Mouse (Mus musculus) T-helper 1 cell (primary cell): ENCODE measurements around the gene Mcm5.

Source experiments
- in situ Hi-C: fragments of 300-600 bp; cut with MboI, MseI; formaldehyde crosslinking; loops from one replicate; pipeline ENCODE4 v1.15.1; 2025; ENCODE audit warnings: high pct_unique_total_duplicates

Gene Mcm5

GRCm38 (mm10) chr8:75109236-75109967, at the start of gene Mcm5:
Mcm5 (plus strand) TSS chr8:75109569.
- in situ Hi-C loops: no loop called here

GRCm38 (mm10) chr8:75060022-75060421, 49.3 kb upstream of the Mcm5 start:
- in situ Hi-C loops: no loop called here

GRCm38 (mm10) chr8:75060815-75061214, 48.6 kb upstream of the Mcm5 start:
- in situ Hi-C loops: no loop called here

DNA sequence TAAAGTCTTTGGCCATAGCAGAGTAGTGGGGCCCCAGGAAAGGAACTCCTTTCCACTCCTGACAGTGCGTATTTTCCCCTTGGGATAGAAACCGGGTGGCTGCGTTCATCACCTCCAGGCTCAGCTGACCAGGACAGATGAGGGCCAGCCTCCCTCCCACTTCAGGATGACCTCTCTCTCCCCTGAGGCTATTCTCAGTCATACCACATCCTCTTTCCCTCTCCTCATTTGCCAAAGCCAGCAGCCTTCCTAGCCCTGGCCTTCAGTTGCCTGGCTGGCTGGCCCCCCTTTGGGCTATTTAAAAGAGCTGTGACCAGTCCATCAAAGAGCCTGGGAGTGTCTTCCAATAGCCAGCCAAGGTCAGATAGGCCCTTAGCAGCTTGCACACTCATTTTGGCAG, 46.1 kb upstream of the Mcm5 start:
- in situ Hi-C loops: no loop called here

GRCm38 (mm10) chr8:75064790-75065189, 44.6 kb upstream of the Mcm5 start:
- in situ Hi-C loops: no loop called here

DNA sequence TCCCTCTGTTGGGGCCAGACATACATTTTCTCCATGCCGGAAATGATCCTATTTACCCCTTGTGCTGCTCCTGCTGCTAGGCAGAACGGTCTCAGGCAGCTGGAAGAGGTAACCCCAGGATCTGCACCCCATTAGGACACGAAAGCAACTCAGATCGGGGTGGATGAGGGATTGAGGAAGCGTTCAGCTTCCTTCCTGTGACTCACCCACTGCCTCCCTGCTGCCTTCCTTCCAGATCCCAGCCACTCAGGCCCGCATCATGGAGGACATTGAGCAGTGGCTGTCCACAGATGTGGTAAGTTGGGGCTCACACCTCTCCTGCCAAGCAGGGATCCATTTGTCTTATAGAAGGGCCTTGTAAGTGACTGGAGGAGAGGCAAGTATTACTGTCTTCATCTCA, 42.1 kb upstream of the Mcm5 start:
- in situ Hi-C loops: no loop called here

- in situ Hi-C loops: loop anchor here (5.0 kb wide), 2 partner anchors 42 to 147 kb away; no protein-coding TSS in a partner anchor
These were observed 39.1 kb upstream of the Mcm5 start for GRCm38 (mm10) chr8:75070297-75070696.

- in situ Hi-C loops: loop anchor here (5.0 kb wide), 2 partner anchors 41 to 146 kb away; no protein-coding TSS in a partner anchor
These were observed 37.6 kb upstream of the Mcm5 start for GRCm38 (mm10) chr8:75071627-75072346.

GRCm38 (mm10) chr8:75074876-75075275, 34.5 kb upstream of the Mcm5 start:
- in situ Hi-C loops: loop anchor here (5.0 kb wide), 2 partner anchors 37 to 142 kb away; no protein-coding TSS in a partner anchor

DNA sequence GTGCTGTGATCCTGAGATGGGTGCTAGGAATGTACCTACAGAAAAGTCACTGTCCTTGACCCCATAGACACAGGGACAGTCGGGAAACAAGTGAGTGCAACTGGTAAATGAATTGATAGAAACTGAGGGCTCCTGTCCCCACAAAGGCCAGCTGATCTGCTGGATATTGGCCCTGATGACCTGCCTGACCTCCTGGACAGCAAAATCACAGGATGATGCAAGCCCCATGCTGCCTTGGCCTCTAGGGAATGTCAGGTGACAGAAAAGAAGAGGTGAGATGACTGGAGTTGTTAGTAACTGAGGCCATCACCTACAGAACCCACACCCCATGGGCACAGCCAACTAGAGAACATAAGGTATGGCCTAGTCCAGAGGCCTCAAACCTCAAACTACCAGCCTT, 31.2 kb upstream of the Mcm5 start:
- in situ Hi-C loops: no loop called here

DNA sequence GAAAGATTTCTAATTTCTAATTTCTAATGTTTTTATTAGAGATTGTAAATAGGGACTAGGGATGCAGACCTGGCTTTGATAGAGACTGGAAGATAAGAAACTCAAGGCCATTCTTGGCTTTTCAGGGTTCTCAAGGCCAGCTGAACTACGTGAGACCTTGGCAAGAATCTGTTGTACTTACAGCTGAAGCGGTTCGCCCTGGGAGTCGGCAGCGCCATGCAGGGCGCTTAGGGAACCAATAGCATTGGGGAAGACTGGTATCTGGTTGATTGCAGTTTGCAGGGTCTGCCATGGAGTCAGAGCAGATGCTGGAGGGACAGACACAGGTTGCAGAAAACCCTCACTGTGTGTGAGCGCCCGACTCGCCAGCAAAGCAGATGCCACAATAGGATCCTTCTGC, 30.5 kb upstream of the Mcm5 start:
- in situ Hi-C loops: no loop called here

DNA sequence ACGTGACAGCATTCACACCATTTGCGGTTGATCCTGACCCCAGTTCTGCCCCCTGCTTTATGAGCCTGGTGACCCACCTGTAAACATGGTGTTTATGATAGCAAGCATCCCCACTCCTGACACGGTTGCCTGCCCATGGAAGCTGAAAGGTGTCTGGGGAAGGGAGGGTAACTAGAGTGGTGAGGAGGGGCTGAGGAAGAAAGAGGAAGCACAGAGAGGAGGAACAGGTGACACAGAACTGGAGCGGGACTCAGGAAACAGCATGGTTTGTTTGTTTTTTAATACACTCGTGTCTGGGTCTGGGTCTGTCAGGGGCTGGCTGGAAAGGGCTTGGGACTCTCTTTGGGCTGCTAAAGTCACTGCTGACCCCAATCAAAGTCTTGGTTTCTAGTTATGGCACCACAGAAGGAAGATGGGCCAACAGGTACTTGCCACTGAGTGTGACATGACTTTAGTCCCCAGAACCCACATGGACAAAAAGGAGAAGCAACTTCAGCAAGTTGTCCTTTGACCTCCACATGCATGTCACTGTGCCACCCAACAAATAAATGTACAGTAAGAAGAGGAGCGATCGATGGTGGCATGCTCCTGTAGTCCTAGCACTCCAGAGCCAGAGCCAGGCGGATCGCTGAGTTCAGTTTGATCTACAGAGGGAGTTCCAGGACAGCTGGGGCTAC, 27.9 kb upstream of the Mcm5 start:
- in situ Hi-C loops: no loop called here

DNA sequence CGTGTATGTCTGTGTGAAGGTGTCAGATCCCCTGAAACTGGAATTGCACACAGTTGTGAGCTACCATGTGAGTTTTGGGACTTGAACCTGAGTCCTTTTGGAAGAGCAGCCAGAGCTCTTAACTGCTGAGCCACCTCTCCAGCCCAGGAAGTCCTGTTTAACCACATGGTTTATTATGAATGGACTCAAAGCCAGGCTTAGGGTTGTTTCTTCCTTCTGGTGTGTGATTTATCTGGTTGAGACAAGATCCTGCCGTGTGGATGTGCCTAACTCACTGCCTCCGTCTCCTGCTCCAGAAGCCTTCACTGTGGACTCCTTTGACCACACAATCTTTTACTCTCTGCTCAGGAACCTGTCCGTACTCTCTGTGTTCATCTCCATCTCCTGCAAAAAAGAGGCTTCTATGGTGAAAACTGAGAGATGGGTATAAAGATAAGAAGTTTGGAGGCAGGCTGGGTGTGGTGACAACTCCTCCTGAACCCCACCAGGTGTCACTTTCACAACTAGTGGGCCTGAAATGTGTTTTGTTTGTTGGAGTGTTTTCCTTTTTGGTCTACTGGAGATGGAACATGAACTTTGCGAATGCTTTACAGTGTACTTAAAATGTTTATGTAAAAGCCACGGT, 27.1 kb upstream of the Mcm5 start:
- in situ Hi-C loops: no loop called here

DNA sequence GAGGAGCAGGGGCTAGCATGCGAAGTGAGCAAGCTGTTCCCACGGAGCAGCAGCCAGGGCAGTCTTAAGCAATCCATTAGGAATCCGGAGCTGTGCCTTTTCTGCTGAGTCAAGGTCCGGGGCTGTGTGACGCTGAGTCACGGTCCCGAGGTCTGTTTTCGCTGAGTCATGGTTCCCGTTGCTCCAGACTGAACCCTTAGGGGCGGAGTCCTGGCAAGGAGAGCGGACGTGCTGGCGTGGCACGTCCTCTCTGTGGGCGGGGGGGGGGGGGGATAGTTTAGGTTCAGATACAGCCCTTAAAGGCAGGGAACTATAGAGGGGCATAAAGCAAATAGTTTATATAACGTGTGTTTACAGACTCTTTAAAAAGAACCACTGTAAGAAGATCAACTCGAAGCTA, 25.5 kb upstream of the Mcm5 start:
- in situ Hi-C loops: no loop called here

- in situ Hi-C loops: no loop called here
These were observed 24.8 kb upstream of the Mcm5 start for GRCm38 (mm10) chr8:75084382-75085064.

DNA sequence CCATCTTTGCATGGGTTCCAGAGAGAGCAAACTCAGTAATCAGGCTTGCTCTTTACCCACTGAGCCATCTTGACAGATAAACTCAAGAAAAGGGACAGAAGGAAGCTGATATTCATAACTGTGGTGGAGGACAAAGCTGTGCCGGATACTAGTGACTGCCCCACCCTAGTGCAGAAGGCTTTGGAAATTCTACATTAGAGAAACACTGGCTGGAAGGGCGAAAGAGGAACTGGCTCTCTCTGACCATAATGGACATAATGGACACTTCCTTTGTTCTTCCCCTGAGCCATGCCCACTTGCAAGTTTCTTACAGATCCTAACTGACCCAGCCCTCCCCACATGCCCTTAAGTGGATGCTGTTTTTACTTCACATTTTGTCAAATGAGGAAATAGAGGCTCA, 23.4 kb upstream of the Mcm5 start:
- in situ Hi-C loops: no loop called here

DNA sequence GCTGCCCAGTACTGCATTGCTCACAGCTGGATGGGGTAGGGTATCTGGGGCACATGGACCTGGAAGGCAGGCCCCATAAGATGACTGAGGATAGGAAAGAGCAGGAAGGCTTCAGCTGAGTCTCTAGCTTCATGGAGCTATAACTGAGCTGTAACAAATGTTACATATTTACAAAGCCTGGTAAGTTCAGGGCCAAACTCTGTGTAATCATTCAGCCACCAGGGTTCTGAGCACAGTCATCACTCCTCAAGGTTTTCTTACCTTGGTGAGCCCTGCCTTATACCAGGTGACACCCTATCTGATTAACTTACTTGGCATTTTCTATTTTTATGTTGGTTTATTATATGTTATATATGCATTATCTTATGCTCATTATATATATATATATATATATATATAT, 22.2 kb upstream of the Mcm5 start:
- in situ Hi-C loops: no loop called here

- in situ Hi-C loops: no loop called here
These were observed 20.1 kb upstream of the Mcm5 start for GRCm38 (mm10) chr8:75088989-75089881.

GRCm38 (mm10) chr8:75090781-75091365, 18.5 kb upstream of the Mcm5 start:
- in situ Hi-C loops: no loop called here
